Mouse (Mus musculus): ENCODE measurements at regions not wholly inside any gene's neighbourhood (a gene's known extent, or its start where the extent isn't known, plus 50 kb on each side); places are given as distances from the start of the nearest gene placed in this dataset.
"Not testable (repeated sequence)": the region's sequence is repeated elsewhere in the genome, so short reads cannot be mapped to it uniquely, and the experiment has no call there.

- DNase-seq (ENCODE audit: low spot score) = not testable (repeated sequence)
Observed at GRCm38 (mm10) chr13:3035291-3035690, 502.6 kb upstream of the Gdi2 start.

DNA sequence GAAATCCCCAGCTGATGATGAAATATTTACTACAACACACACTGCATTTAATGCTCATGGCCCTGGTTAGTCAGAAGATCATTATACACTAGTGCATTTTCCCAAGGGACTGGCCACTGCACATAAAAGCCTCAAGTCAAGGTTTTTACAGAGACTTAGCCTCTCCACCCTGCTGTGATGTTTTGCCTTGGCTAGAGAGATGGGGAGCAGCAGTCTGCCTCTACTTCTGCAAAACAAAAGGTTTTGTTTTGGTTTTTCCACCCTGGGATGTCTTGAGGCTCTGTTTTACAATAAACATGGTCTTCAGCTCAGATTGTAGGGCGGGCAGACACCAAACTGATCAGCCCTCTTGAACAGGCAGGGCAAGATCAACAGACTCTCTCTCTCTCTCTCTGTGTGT, 500.9 kb upstream of the Gdi2 start:
- DNase-seq (ENCODE audit: low spot score) = peak; percentile 1

DNA sequence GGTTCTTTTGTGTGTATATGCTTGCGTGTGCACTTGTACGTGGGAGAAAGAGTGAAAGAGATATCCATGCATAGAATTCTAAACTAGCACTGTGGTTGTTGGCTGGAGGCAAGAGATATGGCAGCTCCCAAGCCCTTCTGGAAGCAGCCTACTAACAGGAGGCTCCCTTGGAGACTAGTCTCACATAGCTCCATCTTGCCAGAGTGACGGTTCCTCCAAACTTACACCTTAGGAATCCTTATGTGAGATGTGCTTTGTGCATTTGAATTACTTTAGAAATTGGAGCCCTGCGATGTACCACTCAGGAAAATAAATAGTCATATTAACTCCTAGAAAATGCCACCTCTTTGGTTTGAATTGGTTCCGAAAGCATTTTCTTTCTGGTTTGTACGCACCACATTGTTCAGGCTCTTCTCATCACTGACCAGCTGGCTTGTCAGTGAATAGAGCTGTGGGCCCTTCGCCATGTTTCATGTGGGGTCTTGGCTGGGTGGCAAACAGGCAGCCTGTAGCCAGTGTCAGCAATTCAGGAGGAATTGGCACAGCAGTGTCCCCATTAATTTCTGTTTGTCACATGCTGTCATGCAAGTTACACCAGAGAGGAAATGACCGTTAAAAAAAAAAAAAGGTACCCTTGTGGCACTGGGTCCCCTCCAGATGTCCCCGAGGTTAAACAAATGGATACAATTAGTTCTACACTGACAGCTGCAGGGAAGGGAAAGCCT, 491.3 kb upstream of the Gdi2 start:
- DNase-seq (ENCODE audit: low spot score) = not testable (repeated sequence)

- DNase-seq (ENCODE audit: low spot score) = not testable (repeated sequence)
Observed at GRCm38 (mm10) chr13:3083480-3083879, 454.4 kb upstream of the Gdi2 start.

- DNase-seq (ENCODE audit: low spot score) = not testable (repeated sequence)
Observed at GRCm38 (mm10) chr13:3089971-3090370, 447.9 kb upstream of the Gdi2 start.

DNA sequence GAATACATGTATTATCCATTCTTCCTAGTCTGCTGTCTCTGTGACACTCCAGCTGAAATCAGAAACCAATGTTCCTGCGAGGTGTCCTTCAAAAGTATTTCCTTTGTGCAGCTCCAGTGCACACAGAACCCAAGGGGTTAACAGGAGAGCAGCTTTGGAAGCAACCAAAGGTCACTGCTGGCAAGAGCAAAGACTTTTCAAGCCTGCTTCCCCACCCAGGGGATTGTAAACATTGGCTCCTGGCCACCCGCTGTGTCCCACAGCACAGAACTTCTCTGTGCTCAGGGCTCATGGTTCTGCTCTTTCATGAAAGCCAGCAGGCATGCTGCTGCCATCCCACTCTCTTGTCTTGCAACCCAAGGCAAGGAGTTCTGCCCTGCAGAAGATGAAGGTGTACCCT, 431.3 kb upstream of the Gdi2 start:
- DNase-seq (ENCODE audit: low spot score) = not testable (repeated sequence)

DNA sequence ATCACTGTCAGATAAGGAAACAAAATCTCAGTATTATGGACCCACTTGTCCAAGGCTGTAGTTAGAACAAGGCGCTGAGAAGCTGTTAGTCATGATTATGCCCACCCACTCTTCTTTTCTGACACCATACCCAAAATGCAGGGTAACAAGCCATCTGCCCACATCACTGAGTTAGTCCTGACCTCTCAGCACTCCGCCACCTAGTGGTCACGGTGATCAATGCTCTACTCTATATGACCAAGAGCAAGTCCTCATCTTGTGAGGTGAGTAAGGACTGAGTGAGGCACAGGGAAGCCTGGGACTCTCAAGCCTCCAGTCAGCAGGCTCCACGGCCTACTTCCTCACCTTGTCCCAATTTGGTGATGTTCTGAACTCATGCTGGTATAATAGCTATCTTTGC, 409.7 kb upstream of the Gdi2 start:
- DNase-seq (ENCODE audit: low spot score) = not testable (repeated sequence)

- DNase-seq (ENCODE audit: low spot score) = not testable (repeated sequence)
Observed at GRCm38 (mm10) chr13:3137281-3137680, 400.6 kb upstream of the Gdi2 start.

DNA sequence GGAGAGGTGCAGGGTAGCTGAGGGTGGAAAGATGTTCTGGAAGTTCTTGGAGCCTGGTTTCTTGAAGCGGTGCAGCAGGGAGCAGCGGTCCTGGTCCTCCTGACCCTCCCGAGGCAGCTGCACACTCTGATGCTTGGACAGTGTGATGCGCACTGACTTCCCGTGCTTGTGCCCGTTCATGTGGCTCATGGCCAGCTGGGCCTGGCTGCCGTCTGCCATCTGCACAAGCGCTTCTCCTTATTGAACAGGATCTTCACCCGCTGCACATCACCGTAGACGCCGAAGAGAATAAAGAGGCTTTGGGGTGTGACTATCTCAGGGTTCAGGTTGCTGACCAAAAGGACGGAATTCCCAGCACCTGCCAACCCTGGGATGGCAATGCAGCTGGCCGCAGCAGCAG, 399.2 kb upstream of the Gdi2 start:
- DNase-seq (ENCODE audit: low spot score) = no peak

GRCm38 (mm10) chr13:3145513-3145912, 392.4 kb upstream of the Gdi2 start:
- DNase-seq (ENCODE audit: low spot score) = not testable (repeated sequence)

Data from ovary, postnatal 14 days (tissue).